ENCODE assay signal across 9 mouse cellular contexts in genomic region chr14:22649985-22650984, GRCm38 (mm10).
DNase-seq lines count a peak whose midpoint lies in the region; ATAC-seq lines count a peak whose summit lies in the region.
"Had no signal": no experiment of that assay in that cellular context is flagged by ENCODE, and none has a peak within 500 bp of the region (broad histone marks: within the 10 kb centered on the region; RNA-seq: fewer than 3 reads in every experiment).

No protein-coding gene starts in this region.

- H3K27ac ChIP-seq in kidney, embryonic 14.5 days (ENCODE audit: low read depth, low read length) = no peak overlapping the region

- peak; percentile 30 for DNase-seq in embryo, embryonic 10.5 days (ENCODE audit: low spot score)
- DNase-seq in embryo, embryonic 10 days (ENCODE audit: low spot score) = no peak
- peak; percentile 28 to 53 for DNase-seq in gastrocnemius, adult 8-10 months (ENCODE audit: low spot score in 2 of 2)
- DNase-seq in lung, postnatal 25 days (ENCODE audit: low spot score) = peak; percentile 65
- no peak for DNase-seq in frontal cortex, postnatal 10 days (ENCODE audit: low spot score in 2 of 2)
- no peak for DNase-seq in natural killer cell, adult 2 months (ENCODE audit: low spot score in 2 of 2)
- DNase-seq in right cerebral cortex, postnatal 4 days = no peak
- DNase-seq: right cerebral cortex, postnatal 14 days had no signal

- peak overlapping the region; percentile 5; the same call in 1 of the 2 replicates for H3K4me2 ChIP-seq in kidney, embryonic 14.5 days (replicated peaks; ENCODE audit: low read depth, low read length)

- no peak overlapping the region for H3K4me3 ChIP-seq in kidney, embryonic 14.5 days (ENCODE audit: low read length)

- peaks cover 25% of the 10 kb centered on the region for H3K4me1 ChIP-seq in kidney, embryonic 14.5 days (ENCODE audit: control insufficient read depth, insufficient read depth, low read length)

- no peaks in the 10 kb centered on the region for H3K9me3 ChIP-seq in kidney, embryonic 14.5 days (ENCODE audit: control insufficient read depth, low read length)

- WGBS in kidney, embryonic 14.5 days = 39% methylated on average over 17 of the region's 17 CpGs

- no peaks in the 10 kb centered on the region for H3K27me3 ChIP-seq in kidney, embryonic 14.5 days (ENCODE audit: control insufficient read depth, insufficient read depth, low read length)

- H3K9ac ChIP-seq in kidney, embryonic 14.5 days (ENCODE audit: low read depth, low read length) = no peak overlapping the region

- no peaks in the 10 kb centered on the region for H3K36me3 ChIP-seq in kidney, embryonic 14.5 days (ENCODE audit: control insufficient read depth, insufficient read depth, low read length)

- ATAC-seq in kidney, embryonic 14.5 days (ENCODE audit: low FRiP score, low TSS enrichment) = no peak

Comparison
In these comparisons a context has a peak if more than half of its experiments do, and no peak if none do; other contexts are left out.
1. DNase-seq: peak in embryo, embryonic 10.5 days (single experiment), gastrocnemius, adult 8-10 months (2 of 2) and lung, postnatal 25 days (single experiment); none in embryo, embryonic 10 days (single experiment), frontal cortex, postnatal 10 days (0 of 2), natural killer cell, adult 2 months (0 of 2) and right cerebral cortex, postnatal 4 days (single experiment).